Mouse (Mus musculus): ENCODE measurements around the gene Rabggtb.
"Not testable (repeated sequence)": the region's sequence is repeated elsewhere in the genome, so short reads cannot be mapped to it uniquely, and the experiment has no call there.

The Rabggtb gene

GRCm38 (mm10) chr3:153860392-153860791, 52.4 kb downstream of the Rabggtb start:
- not testable (repeated sequence) for DNase-seq

- no peak for DNase-seq
Measured at GRCm38 (mm10) chr3:153858350-153859001, 54.3 kb downstream of the Rabggtb start.

Measured in lung, adult 18-20 months (tissue).